Mouse (Mus musculus): ENCODE measurements around the gene Tbl3. TPM values are rescaled to one million over a fixed set of nuclear protein-coding genes. Genes with fewer than 3 reads are reported as not detected.
A peak's percentile ranks its signal among the peaks of the same experiment; 100 is the strongest.
"Not testable (repeated sequence)": the region's sequence is repeated elsewhere in the genome, so short reads cannot be mapped to it uniquely, and the experiment has no call there.

Tbl3 gene
- polyA plus RNA-seq, 1 experiment, result 34.8 TPM

DNA sequence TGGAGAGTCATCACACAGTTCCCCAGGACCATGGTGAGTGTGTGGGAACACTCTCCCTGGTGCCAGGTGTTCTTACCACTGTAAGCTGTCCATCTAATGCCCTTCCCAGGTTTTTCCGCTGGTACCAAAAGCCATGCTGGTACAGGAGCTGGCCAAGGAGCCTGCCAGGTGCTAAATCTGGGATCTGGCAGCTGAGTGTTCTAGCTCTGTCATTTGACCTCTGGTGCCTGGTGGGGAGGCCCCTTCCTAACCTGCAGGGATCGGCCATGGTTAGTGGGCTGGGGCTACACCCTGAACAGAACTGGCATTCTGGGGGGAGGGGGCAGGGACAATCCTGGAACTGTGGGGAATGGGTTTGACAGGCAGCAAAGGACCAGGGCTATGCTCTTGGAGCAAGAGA, 20.2 kb upstream of the Tbl3 start, which contains the start of gene Rpl3l:
Rpl3l (plus strand) TSS at position 203 of the 400 bp plus-strand sequence.
- DNase-seq (ENCODE audit: low spot score), result no peak

GRCm38 (mm10) chr17:24725637-24726390, 18.4 kb upstream of the Tbl3 start:
- no peak for DNase-seq (ENCODE audit: low spot score)

DNA sequence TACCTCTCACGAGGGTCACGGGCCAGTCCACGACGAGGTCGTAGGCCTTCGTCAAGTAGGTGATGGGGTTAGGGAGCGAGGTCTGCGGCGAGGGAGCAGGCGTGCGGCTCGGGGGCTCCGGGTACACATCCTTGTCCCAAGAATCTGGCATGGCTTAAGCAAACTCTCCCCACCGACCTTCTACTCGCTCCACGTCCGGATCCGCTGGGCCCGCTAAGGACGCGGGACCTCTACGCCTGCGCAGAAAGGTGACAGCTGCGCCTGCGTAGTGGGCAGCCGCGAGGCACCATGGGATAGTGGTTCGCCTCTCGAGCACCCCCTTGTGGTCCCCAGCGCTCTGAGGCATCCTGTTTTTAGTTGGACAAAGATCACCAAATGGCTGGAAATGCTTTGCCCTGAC, 16.7 kb upstream of the Tbl3 start, which contains the start of gene Ndufb10:
Ndufb10 (minus strand) TSS at position 295 of the 400 bp plus-strand sequence.
- DNase-seq (ENCODE audit: low spot score), result peak; percentile 98

DNA sequence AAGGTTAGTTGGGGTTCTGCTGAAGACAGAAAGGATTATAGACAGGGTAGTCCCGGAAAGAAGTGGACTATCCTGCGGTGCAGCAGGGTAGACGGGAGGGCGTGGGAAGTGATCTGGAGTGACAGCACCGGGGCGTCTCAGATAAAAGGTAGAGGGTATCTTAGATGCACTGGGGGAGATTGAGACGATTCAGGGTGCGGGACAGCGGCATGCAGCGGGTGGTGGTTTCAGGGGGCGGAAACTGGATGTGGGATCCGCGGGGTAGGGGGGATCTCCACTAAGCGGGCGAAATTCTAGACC, 16.4 kb upstream of the Tbl3 start:
- DNase-seq (ENCODE audit: low spot score), result no peak

GRCm38 (mm10) chr17:24723122-24723880, 15.8 kb upstream of the Tbl3 start:
- DNase-seq (ENCODE audit: low spot score), result no peak

- no peak for DNase-seq (ENCODE audit: low spot score)
Measured at GRCm38 (mm10) chr17:24722220-24722924, 14.9 kb upstream of the Tbl3 start.

DNA sequence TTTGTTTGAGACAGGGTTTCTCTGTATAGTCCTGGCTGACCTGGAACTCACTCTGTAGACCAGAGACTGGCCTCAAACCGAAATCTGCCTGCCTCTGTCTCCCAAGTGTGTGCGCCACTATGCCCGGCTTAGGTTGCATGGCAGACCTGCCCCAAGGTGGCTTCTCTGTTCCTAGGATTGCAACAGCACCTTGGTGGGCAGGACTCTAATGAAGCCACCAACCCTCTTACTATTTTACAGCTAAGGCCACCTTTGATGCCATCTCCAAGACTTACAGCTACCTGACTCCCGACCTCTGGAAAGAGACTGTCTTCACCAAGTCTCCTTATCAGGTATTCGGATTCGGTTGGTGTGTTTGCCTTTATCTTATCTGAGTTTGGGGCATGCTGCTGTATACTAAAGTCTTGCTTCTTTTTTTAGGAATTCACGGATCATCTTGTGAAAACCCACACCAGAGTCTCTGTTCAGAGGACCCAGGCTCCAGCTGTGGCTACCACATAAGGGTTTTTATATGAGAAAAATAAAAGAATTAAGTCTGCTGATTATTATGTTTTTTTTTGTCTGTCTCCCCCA, 14.0 kb upstream of the Tbl3 start:
- DNase-seq (ENCODE audit: low spot score), result not testable (repeated sequence)

DNA sequence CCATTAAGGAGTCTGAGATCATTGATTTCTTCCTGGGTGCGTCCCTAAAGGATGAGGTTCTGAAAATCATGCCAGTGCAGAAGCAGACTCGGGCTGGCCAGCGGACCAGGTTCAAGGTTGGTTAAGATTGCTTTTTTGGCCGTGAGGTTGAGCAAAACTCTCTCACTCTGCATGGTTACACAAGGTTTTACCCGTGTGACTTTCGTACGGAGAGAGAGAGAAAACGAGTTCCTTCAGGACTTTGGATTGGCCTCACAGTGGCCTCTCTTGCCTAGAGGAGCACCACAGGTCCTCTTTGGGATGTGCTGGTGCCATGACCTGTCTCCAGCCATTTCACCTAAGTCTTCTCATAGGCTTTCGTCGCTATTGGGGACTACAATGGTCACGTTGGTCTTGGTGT, 13.2 kb upstream of the Tbl3 start:
- DNase-seq (ENCODE audit: low spot score), result not testable (repeated sequence)

GRCm38 (mm10) chr17:24719494-24720222, 12.2 kb upstream of the Tbl3 start:
- DNase-seq (ENCODE audit: low spot score), result peak; percentile 87

DNA sequence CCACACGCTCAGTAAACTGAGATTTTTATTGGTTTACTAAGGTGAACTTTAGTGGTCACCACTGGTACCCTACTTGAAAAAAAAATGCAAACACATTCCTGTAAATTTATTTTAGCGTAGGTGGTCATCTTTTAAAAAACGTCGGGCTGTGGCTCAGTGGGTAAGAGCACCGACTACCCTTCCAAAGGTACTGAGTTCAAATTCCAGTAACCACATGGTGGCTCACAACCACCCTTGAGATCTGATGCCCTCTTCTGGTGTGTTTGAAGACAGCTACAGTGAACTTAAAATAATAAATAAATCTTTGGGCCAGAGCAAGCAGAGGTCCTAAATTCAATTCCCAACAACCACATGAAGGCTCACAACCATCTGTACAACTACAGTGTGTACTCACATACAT, 11.5 kb upstream of the Tbl3 start:
- not testable (repeated sequence) for DNase-seq (ENCODE audit: low spot score)

DNA sequence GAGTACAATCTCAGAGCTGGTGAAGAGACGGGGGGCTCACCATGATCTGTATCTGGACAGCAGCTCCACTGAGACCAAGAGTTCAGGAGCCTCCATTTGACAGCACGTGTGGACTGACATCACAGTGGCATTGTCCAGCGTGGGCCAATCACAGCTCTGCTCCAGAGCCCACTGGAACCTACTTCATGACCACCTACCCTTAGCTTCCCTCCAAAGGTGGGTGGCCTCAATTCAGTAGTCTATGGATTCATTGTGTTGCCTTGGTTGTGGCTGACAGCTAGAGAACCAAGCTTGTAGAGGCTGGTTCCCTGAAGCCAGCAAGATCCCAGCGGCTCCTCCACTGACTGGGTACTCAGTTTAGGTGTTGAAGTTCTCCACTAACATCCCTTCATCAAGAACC, 10.5 kb upstream of the Tbl3 start, which contains the start of the genes Rnf151 and Rps2:
Rnf151 (minus strand) TSS at position 121 of the 400 bp plus-strand sequence.
Rps2 (plus strand) TSS at position 174 of the 400 bp plus-strand sequence.
- DNase-seq (ENCODE audit: low spot score), result no peak

DNA sequence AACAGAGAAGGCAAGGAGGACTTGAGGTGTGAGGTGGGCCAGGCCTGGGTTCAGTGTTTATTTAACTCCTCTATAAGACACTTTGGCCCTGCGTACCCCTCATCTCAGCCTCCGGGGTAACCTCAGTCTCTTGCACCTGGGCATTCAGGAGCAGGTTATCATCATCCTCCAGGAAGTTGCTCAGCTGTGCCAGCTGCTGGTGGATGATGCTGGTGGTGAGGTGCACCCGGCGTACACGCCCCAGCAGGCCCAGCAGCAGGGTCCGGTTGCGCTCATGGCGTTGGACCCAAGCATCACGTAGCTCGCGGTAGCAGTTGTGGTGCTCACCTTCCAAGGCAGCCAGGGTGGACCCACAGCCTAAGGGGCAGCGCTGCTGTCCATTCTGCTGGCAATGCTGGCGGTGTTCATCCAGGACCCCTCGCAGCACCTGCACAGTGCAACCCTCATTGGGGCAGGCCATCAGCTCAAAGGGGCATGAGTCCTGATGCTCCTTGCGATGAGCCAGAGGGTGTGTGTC, 8.8 kb upstream of the Tbl3 start:
- no peak for DNase-seq (ENCODE audit: low spot score)

GRCm38 (mm10) chr17:24715556-24715955, 8.1 kb upstream of the Tbl3 start:
- DNase-seq (ENCODE audit: low spot score), result no peak

DNA sequence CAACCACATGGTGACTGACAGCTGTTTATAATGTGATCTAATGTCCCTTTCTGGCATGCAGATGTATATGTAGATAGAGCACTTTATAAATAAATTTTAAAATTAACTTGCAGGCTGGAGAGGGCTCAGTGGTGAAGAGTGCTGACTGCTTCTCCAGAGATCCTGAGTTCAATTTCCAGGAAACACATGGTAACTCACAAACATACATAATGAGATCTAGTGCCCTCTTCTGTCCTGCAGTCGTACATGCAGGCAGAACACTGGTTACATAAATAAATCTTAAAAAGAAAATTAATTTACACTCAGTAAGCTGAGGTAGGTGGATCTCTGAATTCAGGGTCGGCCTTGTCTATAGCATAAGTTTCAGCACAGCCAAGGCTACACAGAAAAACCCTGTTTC, 1.2 kb upstream of the Tbl3 start:
- DNase-seq (ENCODE audit: low spot score), result no peak

DNA sequence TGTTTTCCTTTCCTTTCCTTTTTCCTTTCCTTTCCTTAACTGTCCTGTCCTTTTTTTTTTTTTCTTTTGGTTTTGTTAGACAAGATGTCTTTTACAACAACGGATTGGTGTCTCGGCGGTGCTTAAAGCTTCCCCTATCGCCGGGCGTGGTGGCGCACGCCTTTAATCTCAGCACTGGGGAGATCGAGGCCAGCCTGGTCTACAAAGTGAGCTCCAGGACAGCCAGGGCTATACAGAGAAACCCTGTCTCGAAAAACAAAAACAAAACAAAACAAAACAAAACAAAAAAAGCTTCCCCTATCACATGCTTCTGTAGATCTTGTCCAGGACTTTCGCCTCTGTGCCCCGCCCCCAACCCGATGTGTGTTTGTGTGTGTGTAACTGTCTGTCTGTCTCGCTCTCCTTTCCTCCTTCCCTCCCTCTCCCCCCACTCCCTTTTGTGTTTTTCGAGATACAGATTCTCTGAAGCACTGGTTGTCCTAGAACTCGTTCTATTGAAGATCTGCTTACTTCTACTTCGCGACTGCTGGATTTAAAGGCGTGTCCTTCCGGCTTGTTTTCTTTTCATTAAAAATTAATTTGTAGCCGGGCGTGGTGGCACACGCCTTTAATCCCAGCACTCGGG, 453 bp upstream of the Tbl3 start:
- no peak for DNase-seq (ENCODE audit: low spot score)

DNA sequence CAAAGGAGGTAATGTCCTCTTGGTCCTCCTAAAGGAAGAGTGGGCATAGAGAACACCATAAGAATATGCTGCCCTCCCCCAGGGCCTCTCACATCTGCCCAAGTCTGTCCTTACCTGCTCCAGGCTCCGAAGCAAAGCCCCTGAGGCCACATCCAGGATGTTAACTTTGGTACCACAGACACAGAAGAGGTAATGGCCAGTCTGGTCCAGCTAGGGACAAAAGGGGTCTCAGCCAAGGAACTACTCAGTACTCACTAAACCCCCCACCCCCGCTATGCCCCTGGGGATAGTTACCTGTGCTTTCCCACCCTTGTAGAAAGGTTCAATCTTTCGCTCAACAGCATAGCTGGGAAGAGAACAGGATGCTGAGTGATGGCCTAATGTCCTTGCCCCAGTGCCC, 1.6 kb downstream of the Tbl3 start:
- DNase-seq (ENCODE audit: low spot score), result no peak

DNA sequence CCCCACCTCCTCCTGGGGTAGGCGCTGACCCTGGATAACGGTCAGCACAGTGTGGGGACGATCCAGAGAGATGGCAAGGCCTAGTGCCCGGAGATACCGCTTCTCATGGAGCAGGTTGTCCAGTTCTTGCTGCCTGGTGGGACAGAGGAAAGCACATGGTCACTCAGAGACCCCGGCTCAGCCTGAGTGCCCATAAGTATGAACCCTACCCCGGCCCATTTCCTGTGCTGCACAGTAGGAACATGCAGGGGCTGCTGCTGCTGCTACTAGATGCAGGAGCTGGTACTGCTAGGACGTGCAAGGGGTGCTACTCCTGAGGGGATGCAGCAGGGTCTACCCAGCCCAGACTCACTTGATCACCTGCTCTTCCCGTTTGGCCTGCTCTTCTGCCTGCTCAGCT, 6.2 kb downstream of the Tbl3 start:
- DNase-seq (ENCODE audit: low spot score), result peak; percentile 15

- peak; percentile 13 for DNase-seq (ENCODE audit: low spot score)
Measured at GRCm38 (mm10) chr17:24699473-24699872, 8.0 kb downstream of the Tbl3 start.

DNA sequence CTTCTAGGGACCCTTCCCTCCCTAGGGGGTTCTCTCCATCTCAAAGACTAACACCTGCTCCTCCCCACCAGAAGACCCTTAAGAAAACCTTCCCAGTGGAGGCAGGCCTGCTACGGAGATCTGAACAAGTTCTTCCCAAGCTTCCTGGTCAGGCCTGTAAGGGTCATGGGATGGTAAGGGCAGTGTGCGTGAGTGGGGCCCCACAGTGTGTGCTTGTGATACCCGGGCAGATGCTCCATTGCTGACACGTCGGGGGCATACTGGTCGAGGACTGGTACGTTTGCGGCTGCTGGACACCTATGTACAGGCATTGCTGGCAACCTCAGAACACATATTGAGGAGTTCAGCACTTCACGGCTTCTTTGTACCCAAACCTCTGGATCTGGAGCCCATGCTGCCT, 8.7 kb downstream of the Tbl3 start:
- peak; percentile 17 for DNase-seq (ENCODE audit: low spot score)

DNA sequence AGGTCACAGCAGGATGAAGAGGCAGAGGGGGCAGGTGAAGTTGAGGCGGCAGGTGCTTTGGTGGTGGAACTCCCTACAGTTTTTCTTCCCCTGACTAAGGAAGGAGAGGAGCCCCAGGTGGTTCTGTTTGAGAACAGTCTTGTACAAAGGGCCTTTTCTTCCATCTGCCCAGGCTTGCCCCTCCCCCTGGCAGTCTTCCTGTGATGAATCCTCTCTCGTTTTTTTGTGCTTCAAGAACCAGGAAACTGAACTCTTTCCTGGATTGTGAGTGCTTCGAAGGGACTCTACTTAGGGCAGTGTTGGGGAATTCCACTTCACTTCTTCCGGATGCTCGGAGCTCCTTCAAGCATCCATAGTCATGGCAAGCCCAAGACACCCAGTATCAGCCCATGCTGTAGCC, 9.5 kb downstream of the Tbl3 start:
- no peak for DNase-seq (ENCODE audit: low spot score)

Measured in urinary bladder, adult 2 months (tissue).